Mouse (Mus musculus): ENCODE results near the gene Gapvd1. TPM values are rescaled to one million over a fixed set of nuclear protein-coding genes. Genes with fewer than 3 reads are reported as not detected.
A peak's percentile ranks its signal among the peaks of the same experiment; 100 is the strongest.

Gene Gapvd1
- total RNA-seq, 4 experiments from 2014 or later, result 34.1 to 36.4 (median 35.4) TPM

DNA sequence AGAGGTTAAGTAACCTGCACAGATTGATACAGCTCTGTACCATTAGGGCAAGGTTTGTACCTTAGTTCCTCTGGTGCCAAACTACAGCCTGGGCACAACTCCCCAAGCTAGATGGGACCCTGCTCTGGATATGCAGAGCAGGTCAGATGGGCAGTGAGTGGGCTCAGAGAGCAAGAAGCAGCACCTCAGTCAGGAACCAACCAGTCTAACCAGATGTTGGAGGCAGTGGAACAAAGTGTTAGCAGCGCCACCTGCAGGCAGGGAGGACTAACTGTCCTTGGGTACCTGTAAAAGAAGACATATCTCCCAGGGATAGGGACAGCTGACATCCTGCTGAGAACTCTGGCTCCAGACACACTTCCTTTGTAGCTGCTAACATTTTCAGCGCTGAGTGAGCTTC is 112.7 kb downstream of the Gapvd1 start:
- DNase-seq (ENCODE audit: low spot score in 2 of 2), result no peak

DNA sequence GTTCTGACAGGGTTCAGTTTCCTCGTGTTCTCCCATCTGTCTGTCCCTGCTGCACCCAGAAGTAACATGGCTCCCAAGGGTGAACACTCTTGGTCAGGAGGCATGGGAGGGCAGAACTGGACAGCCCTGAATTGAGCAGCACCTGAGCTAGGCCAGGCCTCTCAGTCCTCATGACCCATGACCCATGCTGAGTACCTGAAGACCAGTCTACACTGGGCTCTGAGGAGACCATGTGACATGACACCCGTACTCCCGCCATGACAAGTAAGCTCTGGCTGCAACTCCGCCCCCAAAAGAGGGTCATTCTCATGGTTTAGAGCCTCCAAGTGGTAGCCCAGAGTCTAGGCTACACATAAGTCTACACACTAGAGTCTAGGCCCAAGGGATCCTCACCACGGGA is 115.3 kb downstream of the Gapvd1 start:
- DNase-seq (ENCODE audit: low spot score in 2 of 2), result no peak

DNA sequence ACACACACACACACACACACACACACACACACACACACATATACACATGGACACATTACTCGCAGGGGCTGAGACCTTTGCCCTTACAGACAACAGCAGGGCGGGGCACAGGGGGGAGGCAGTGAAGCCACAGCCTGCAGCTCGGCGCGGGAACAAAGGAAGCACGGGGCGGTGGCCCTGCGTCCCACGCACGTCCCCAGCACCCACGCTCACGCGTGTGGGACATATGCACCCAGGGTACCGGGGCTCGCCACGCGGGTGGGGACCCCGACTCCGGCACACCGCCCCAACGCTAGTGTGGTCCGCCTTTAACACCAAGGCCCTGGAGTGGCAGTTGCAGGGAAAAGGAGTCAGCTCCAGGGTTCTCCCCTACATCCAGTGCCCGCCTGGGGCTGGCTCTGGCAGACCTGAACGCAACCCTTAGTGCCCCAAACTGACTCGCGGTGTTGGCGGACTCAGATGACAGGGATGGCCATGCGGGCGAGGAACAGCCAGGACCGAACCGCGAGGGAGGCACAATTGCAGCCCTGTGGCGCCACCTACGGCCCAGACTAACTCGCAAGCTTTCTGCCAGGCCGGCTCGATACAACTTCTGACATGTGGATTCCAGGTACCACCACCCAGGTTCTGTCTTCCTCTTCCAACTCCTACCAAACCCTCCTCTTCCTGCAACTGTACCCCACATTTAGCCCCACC is 115.9 kb downstream of the Gapvd1 start:
- DNase-seq (ENCODE audit: low spot score in 2 of 2), result peak; percentile 60 to 72

DNA sequence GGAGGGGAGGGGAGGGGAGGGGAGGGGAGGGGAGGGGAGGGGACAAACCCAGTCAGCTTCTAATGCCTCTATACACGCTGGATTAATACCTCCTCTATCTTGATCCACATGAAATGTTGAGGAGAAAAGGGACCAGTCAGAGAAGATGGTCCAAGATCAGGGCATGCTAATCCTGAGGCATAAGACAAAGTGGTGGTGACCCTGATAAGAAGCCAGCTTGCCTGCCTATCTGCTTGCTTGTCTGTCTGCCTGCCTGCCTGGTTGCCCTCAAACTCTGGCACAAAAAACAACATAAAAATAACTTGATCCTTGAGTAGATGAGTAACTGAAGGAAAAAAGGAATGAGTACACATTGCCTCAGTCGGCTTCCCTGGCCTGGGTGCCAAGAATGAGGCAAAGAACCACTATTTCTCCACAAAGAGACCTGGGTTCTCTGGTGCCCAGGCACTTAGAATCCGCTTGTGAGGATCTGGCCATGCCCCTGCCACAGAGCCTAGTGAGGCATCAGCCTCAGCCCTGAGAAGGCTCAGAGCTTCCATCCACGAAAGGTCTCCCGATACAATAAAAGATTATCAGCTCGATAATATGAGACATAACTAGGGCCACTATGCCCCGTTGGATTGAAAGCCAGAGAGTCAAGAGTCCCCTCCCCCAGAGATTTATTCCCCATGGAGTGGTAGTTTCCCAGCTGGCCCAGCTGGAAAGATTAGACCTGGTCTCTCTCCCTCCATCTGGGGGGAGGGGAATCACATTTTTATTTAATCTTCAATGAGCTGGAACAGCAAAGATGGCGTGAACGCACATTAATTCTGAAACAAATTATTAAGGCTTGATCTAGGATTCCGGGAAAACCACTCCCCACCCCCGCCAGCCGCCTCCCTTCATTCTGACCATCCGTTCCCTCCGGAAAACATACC is 119.5 kb downstream of the Gapvd1 start:
- DNase-seq (ENCODE audit: low spot score in 2 of 2), result no peak

DNA sequence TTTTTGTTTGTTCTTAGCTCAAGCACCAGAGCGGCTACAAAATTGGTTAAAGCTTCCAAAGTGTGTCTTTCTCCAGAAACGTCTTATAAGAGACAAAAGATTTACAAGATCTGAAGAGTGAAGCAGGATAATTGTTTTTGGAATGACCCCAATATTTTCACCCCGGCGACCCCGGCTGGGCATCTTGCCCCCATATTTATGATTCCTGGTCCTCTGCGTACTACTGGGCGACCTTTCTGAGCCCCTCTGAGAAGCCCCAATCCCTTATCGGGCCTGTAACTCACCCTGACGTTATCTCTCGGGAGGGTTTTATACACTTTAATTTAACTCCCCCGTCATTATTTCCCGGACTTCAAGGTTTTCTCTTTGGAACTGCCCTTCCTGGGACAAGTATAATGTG is 123.0 kb downstream of the Gapvd1 start:
- no peak for DNase-seq (ENCODE audit: low spot score in 2 of 2)

DNA sequence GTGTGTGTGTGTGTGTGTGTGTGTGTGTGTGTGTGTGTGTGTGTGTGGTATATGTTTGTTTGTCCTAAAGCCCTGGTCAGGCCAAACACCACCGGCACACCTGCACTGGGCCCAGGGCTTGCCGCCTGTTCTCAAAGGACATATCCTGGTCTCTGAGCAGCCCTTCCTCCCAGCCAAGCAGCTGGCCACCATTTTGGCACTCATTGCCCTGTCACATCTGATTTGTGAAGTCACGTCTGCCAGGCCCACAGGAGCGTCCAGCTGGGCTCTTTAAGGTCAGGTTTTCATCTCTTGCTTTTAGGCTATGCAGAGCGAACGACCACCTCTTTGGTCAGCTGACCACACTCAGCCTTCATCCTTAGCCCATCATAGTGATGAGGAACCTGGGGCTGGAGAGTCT is 124.6 kb downstream of the Gapvd1 start:
- DNase-seq (ENCODE audit: low spot score in 2 of 2), result no peak

DNA sequence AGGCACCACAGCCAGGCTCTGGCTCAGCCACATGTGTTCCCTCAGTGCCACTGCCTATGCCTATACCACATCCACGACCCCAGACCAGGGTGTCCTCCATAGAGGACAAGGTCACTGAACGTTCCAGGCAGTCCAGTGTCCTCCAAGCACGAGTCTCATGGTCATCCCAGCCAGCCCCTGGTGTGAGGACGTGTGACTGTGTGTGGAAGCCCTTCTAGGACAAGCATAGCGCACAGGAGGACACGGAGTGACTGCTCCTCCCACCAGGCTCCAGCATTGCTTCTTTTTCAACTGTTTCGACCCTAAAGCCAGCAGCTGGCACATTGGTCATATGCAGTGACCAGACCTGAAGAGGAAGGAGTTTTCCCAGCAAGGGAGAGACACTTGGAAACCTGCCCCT is 125.3 kb downstream of the Gapvd1 start:
- no peak for DNase-seq (ENCODE audit: low spot score in 2 of 2)

DNA sequence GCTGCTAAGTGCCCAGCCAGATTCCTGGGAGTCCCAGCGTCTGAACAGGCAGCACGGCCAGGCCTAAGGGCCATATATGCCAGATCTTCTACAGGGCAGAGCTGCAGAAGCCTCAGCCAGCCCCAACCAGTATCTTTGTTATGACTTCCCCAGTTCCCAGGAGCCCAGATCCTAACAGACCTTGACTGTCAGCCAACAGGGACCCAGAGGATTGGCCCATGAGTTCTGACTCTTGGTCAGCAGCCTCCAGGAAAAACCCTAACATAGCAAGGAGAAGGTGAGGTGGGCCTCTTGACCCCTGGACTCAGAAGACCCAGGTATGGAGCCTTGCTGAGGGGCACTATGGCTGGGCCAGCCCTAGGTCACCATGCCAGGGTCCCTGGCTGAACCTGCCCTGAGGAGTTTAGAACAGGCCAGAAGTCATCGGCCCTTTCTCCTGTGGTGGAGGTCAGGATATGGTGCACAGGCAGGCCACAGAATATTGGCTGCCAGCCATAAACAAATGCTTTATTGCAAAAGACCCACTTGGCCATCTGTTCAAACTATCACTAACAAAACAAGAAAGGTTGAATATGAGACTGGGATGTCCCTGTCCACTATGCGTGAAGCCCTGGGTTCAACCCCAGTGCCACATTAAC is 126.0 kb downstream of the Gapvd1 start:
- no peak for DNase-seq (ENCODE audit: low spot score in 2 of 2)

DNA sequence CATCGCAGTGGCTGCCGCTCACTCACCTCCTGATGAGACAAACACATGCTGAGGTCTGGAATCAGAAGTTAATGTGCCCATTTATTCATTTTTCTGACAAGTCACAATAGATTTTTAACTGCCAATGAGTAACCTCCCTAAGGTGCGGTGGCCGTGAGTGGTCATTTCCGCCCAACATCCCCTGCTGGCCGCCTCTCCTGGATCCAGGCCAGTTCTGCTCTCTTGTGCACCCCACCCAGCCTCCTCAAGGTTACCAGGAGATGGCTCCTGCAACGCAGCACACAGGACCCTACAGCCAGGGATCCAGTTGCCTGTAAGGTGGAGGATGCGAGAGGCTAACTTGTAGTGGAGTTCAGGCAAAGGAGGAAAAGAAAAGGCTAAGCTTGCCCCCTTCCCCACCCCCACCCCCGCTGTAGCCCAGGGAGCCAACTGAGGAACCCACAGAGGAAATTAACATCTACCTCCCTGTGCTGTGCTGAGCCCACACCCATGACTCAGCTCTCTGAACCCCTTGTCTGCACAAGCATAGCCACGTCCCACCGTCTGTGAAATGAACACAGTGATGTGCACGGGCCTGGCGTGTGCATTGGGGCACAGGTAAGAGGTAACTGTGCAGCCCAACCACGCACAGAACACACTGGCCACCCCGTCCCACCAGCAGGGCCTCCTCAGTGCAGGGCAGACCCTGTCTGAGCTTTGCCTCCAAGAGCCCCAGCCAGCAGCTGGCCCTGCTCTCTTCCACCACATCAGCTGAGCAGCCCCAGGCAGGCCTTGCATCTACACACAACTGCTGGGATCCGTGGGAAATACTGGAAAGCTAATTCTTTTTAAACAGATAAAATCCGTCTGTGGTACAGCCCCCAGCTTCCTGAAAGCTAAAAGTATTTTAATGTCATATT is 127.5 kb downstream of the Gapvd1 start:
- DNase-seq (ENCODE audit: low spot score in 2 of 2), result no peak

Other genes with a start within 250 kb of the Gapvd1 start
- 100 to 1,000 TPM; 149 to 179 (median 165) TPM for gene Hspa5, start 16.7 kb upstream of the Gapvd1 start, total RNA-seq (2022)
- 10 to 100 TPM in 3 of 4 experiments, 1 to 10 TPM in 1; 7.4 to 13.1 (median 11.4) TPM for gene Rabepk, start 44.7 kb upstream of the Gapvd1 start, total RNA-seq (2022)
- gene Fbxw2, start 71.1 kb upstream of the Gapvd1 start, total RNA-seq (2022), result 10 to 100 TPM; 53.0 to 58.9 (median 56.3) TPM
- under 1 TPM in 3 of 4 experiments, not detected in 1; 0.15 to 0.19 (median 0.18) TPM for gene Gm34653, start 77.8 kb upstream of the Gapvd1 start, total RNA-seq (2022)
- gene Cutal, start 119.2 kb upstream of the Gapvd1 start, total RNA-seq (2022), result under 1 TPM; 0.20 to 0.31 (median 0.22) TPM
- gene Psmd5, start 119.7 kb upstream of the Gapvd1 start, total RNA-seq (2022), result 10 to 100 TPM; 11.0 to 18.6 (median 15.5) TPM
- 1 to 10 TPM in 1 of 4 experiments, under 1 TPM in 3; 0.29 to 1.1 (median 0.46) TPM for gene Phf19, start 158.8 kb upstream of the Gapvd1 start, total RNA-seq (2022)
- gene Traf1, start 206.5 kb upstream of the Gapvd1 start, total RNA-seq (2022), result 1 to 10 TPM in 1 of 4 experiments, under 1 TPM in 2, not detected in 1; 0.27 to 1.4 (median 0.58) TPM

Data from gastrocnemius, adult 8-10 months (tissue).